Mouse (Mus musculus) macrophage (primary cell): ENCODE results near the gene Gng7. TPM values are rescaled to one million over a fixed set of nuclear protein-coding genes. Genes with fewer than 3 reads are reported as not detected.
"Not testable (repeated sequence)": the region's sequence is repeated elsewhere in the genome, so short reads cannot be mapped to it uniquely, and the experiment has no call there.

Experiments used
- H3K27ac ChIP-seq: fragments of 350-480 bp; formaldehyde crosslinking; 2 replicates; pipeline ENCODE4 v1.9.0; 2021
- H3K36me3 ChIP-seq: fragments of 350-480 bp; formaldehyde crosslinking; 2 replicates; pipeline ENCODE4 v1.9.0; 2021; ENCODE audit errors: inconsistent target
- H3K4me3 ChIP-seq: fragments of 350-480 bp; formaldehyde crosslinking; 2 replicates; pipeline ENCODE4 v1.9.0; 2021; ENCODE audit errors: inconsistent target
- H3K79me2 ChIP-seq: fragments of 350-480 bp; formaldehyde crosslinking; 2 replicates; pipeline ENCODE4 v1.9.0; 2021; ENCODE audit errors: inconsistent target
- WGBS: methylation state at CpG from one replicate; pipeline ENCODE4 v1.1.7; 2026; ENCODE audit warnings: inconsistent platforms; ENCODE audit not compliant: missing documents; 5-methylcytosine and 5-hydroxymethylcytosine counted together
- polyA plus RNA-seq: library from polyadenylated mRNA; stranded (reverse); fragments of 250-400 nt; gene quantifications from 3 replicates; pipeline ENCODE4 v1.2.4, GENCODE M21; 2018; ENCODE audit warnings: inconsistent platforms
- total RNA-seq, 78 experiments: library from RNA; depleted of rRNA; stranded (reverse); fragments of 250-400 nt; gene quantifications; 1 replicate in 9 of 78; 2 replicates in 24 of 78; 3 replicates in 43 of 78; 4 replicates in 2 of 78; pipeline ENCODE4 v1.2.4; 2018; ENCODE audit warnings: inconsistent platforms in 56 of 78

The Gng7 gene
- total RNA-seq (2018; cell fraction: chromatin; rRNA removed), result 1 to 10 TPM in 3 of 26 experiments, under 1 TPM in 14, not detected in 9; 0.12 to 2.3 (median 0.61) TPM
- 1 to 10 TPM in 24 of 26 experiments, under 1 TPM in 2; 0.84 to 2.0 (median 1.4) TPM for total RNA-seq (2018; cell fraction: cytosol; rRNA removed)
- 1 to 10 TPM in 3 of 26 experiments, under 1 TPM in 21, not detected in 2; 0.29 to 1.4 (median 0.63) TPM for total RNA-seq (2018; cell fraction: nucleus; rRNA removed)
- polyA plus RNA-seq, result 0.88 to 1.1 TPM (median 0.93 TPM) in 3 replicates

DNA sequence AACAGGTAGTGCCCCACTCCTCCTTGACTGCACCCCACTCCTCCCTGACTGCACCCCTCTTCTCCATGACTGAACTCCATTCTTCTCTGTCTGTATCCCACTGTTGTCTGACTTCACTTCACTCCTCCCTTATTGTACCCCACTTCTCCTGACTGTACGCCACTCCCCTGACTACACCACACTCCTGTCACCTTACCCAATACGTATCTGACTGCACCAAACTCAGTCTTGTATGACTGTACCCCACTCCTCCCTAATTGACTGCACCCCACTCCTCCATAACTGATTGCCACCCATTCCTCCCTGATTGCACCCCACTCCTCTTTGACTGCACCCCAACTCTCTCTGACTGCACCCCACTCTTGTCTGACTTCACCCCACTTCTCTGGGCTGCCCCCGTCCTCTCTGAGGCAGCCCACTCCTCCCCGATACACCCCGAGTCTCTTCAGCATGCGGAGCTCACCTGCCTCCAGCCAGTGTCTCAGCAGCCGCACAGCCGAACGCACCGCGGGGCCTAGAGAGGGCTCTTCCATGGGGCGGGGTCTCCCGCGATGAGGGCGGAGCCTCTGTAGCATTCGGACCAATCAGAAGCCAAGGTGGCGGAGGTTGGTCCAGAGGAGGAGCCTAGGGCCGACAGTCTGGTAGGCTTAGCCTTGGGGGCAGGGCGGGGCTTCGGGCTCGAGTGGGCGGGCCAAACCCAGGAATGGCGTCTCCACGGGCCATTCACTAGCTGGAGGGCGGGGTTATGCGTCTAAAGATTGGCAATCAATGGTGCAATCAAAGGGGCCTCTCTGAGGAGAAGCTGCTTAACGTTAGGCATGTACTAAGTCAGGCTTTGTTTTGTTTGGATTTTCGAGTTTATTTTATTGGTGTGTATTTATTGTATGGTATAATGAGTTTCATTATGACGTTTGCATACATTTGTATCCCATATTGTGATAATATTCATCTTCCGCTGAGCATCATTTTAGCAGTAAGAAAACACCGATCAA lies at the start of gene Gng7:
Gng7 (minus strand) TSS at position 553 of the 992 bp plus-strand sequence.
- H3K79me2 ChIP-seq, result no peaks in the 10 kb centered on the region
- no peaks in the 10 kb centered on the region for H3K36me3 ChIP-seq
- 9% methylated on average over 30 of the region's 31 CpGs for WGBS
- H3K27ac ChIP-seq, result no peak within 1 kb of the TSS
- H3K4me3 ChIP-seq, result peak within 1 kb of the TSS; percentile 11; the same call in 1 of the 2 replicates

- not testable (repeated sequence) for H3K79me2 ChIP-seq, H3K27ac ChIP-seq, H3K4me3 ChIP-seq, H3K36me3 ChIP-seq
- 93% methylated on average over 8 of the region's 8 CpGs for WGBS
Measured at GRCm38 (mm10) chr10:81064519-81064918, 49.8 kb upstream of the Gng7 start.

DNA sequence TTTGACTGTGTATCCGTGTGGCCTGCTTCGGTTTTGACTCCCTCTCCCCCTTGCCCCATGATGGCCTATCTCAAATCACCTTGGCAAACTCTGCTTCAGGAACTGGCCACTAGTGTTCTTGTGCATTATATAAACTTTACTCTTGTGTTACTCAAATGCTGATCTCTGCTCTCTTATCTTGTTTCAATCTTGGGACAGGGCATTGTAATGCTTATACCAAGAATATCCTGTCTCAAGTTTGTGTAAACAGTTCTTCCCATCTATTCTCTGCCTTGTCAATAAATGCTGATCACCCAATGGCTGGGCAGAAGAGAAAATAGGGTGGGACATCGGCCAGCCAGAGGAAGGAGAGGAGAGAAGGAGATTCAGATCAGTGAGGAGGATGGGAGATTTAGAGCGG lies 48.0 kb upstream of the Gng7 start:
- no peak overlapping the region for H3K4me3 ChIP-seq
- no peak overlapping the region for H3K27ac ChIP-seq
- H3K79me2 ChIP-seq, result peaks cover 23% of the 10 kb centered on the region
- 59% methylated on average over 4 of the region's 4 CpGs for WGBS
- H3K36me3 ChIP-seq, result no peaks in the 10 kb centered on the region

- H3K79me2 ChIP-seq, result peaks cover 51% of the 10 kb centered on the region
- under 1% methylated on average over 48 of the region's 48 CpGs for WGBS
- peak within 1 kb of the TSS; percentile 65 for H3K27ac ChIP-seq
- peak within 1 kb of the TSS; percentile 97 for H3K4me3 ChIP-seq
- H3K36me3 ChIP-seq, result no peaks in the 10 kb centered on the region
Measured at GRCm38 (mm10) chr10:81059603-81060543, 45.1 kb upstream of the Gng7 start, which contains the start of gene Sgta. Gene Sgta, minus strand, starts transcription at chr10:81060181.

DNA sequence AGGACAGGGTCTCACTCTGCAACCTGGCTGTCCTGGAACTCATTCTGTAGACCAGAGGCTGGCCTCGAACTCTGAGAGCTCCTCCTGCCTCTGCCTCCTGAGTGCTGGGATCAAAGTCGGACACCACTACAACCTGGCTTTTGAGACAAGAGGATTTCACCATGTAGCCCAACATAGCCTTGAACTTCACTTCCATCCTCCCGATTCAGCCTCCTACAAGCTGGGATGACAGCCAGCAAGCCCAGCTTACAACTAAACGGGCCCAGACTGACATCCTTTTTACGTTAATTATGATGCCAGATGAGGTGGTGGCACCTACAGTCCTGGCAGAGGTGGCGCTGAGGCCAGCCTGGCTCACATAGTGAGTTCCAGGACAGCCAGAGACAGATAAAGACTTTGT lies 44.2 kb upstream of the Gng7 start:
- H3K4me3 ChIP-seq, result peak overlapping the region; percentile 97
- peaks cover 61% of the 10 kb centered on the region for H3K79me2 ChIP-seq
- WGBS, result 81% methylated on average over 6 of the region's 6 CpGs
- H3K27ac ChIP-seq, result no peak overlapping the region
- no peaks in the 10 kb centered on the region for H3K36me3 ChIP-seq

DNA sequence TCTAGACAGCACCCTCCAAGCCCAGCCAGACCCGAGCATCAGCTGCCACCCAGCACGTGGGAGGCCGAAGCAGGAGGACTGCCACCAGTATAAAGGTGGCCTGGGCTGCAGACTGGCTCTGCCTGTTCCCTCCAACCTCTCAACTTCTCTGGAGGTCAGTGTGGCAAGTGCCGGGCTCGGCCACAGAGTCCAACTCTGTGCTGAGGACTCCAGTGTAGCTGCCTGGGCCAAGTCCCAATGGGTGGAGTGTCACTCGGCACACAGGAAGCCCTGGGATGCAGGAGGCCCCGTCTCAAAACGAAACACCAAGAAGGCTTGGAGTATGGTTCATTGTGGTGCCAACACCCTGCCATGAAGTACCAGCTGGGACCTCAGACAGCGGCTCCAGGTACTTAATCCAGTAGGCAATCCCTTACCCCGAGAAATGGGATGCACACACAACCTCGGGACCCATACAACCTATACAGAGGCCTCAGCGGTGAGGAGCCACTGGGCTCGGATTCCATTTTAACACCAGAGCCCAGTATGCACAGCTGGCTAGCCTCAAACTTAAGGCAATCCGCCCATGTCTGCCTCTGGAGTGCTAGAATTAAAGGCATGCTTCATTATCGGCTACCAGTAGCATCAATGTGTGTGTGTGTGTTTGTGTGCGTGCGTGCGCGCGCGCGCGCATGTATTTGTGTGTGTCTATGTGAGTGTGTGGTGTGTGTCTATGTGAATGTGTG lies 42.8 kb upstream of the Gng7 start:
- H3K27ac ChIP-seq, result no peak overlapping the region
- 97% methylated on average over 22 of the region's 23 CpGs for WGBS
- no peak overlapping the region for H3K4me3 ChIP-seq
- H3K36me3 ChIP-seq, result peaks cover 6% of the 10 kb centered on the region
- peaks cover 74% of the 10 kb centered on the region for H3K79me2 ChIP-seq

DNA sequence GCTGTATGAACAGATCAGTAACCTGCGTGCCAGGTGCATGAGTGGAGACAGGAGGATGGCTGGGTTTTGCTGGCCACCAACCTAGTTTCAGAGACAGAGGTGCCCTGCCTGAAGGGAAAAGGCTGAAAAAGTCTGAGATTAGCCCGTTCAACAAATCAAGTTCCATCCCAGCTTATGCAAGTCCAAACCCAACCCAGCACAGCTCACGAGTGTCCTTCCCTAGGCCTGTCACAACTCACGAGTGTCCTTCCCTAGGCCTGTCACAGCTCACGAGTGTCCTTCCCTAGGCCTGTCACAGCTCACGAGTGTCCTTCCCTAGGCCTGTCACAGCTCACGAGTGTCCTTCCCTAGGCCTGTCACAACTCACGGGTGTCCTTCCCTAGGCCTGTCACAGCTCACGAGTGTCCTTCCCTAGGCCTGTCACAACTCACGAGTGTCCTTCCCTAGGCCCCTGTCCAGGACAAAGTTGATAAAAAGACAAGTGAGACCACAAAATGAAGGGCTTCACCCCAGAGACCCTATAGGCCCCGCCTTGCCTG lies 41.1 kb upstream of the Gng7 start:
- peaks cover 23% of the 10 kb centered on the region for H3K36me3 ChIP-seq
- not testable (repeated sequence) for H3K4me3 ChIP-seq, H3K27ac ChIP-seq
- H3K79me2 ChIP-seq, result peaks cover 82% of the 10 kb centered on the region
- 98% methylated on average over 7 of the region's 11 CpGs for whole genome bisulfite sequencing

- Histone ChIP-seq H3K36me3 (peaks cover 30% of the 10 kb centered on the region), H3K4me3 (no peak overlapping the region)
- 96% methylated on average over 6 of the region's 6 CpGs for WGBS
Measured at GRCm38 (mm10) chr10:81055169-81055568, 40.4 kb upstream of the Gng7 start.

DNA sequence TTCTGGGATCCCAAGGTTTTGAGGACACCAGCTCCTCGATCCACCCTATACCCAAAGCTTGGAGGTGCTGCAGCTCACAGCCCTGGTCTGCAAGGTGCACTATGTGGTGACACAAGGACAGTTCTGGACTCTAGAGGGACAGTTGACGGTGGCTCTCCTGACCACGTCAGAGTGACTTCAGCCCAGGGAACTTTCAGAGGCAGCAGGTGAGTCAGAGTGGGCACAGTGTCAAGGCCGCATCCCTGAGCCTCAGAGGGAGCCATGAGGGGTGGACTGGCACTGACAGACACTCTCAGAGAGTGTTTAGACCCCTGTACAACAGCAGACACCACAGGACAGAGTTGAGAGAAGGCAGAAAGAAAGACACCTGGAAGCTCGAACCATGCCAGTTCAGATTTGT lies 37.8 kb upstream of the Gng7 start:
- peaks cover 56% of the 10 kb centered on the region for H3K36me3 ChIP-seq
- WGBS, result 90% methylated on average over 5 of the region's 5 CpGs

More at GRCm38 (mm10) chr10:81055169-81055568, 40.4 kb upstream of the Gng7 start:
- Histone ChIP-seq H3K27ac (no peak overlapping the region), H3K79me2 (peaks cover 82% of the 10 kb centered on the region)

GRCm38 (mm10) chr10:81051133-81051532 lies 36.4 kb upstream of the Gng7 start:
- WGBS, result 97% methylated on average over 6 of the region's 6 CpGs
- peaks cover 70% of the 10 kb centered on the region for H3K36me3 ChIP-seq
- H3K27ac ChIP-seq, result no peak overlapping the region
- no peak overlapping the region for H3K4me3 ChIP-seq
- H3K79me2 ChIP-seq, result peaks cover 44% of the 10 kb centered on the region

More for the DNA sequence above, 37.8 kb upstream of the Gng7 start:
- Histone ChIP-seq H3K4me3 (no peak overlapping the region), H3K27ac (no peak overlapping the region), H3K79me2 (peaks cover 58% of the 10 kb centered on the region)

- peaks cover 39% of the 10 kb centered on the region for H3K79me2 ChIP-seq
- no peak overlapping the region for H3K27ac ChIP-seq
- no peak overlapping the region for H3K4me3 ChIP-seq
- peaks cover 75% of the 10 kb centered on the region for H3K36me3 ChIP-seq
- WGBS, result 100% methylated on average over 4 of the region's 4 CpGs
Measured at GRCm38 (mm10) chr10:81050645-81051044, 35.9 kb upstream of the Gng7 start.

- WGBS, result 94% methylated on average over 10 of the region's 14 CpGs
- not testable (repeated sequence) for H3K4me3 ChIP-seq, H3K27ac ChIP-seq, H3K79me2 ChIP-seq
- peaks cover 63% of the 10 kb centered on the region for H3K36me3 ChIP-seq
Measured at GRCm38 (mm10) chr10:81045246-81045645, 30.5 kb upstream of the Gng7 start.

GRCm38 (mm10) chr10:81041458-81042175 lies 26.9 kb upstream of the Gng7 start:
- H3K4me3 ChIP-seq, result no peak overlapping the region
- 28% methylated on average over 13 of the region's 13 CpGs for WGBS
- H3K27ac ChIP-seq, result no peak overlapping the region
- no peaks in the 10 kb centered on the region for H3K79me2 ChIP-seq
- peaks cover 26% of the 10 kb centered on the region for H3K36me3 ChIP-seq
